Mouse (Mus musculus): ENCODE measurements around the gene Tor1b. TPM values are rescaled to one million over a fixed set of nuclear protein-coding genes. Genes with fewer than 3 reads are reported as not detected.
"Not testable (repeated sequence)": the region's sequence is repeated elsewhere in the genome, so short reads cannot be mapped to it uniquely, and the experiment has no call there.

Gene Tor1b
- total RNA-seq (2021) = 10 to 100 TPM; 36.7 to 40.0 TPM
- long read RNA-seq, experiment 1, transcript Tor1b-201 (5 exons, 3,039 nt) = major isoform, 9 of 12 reads
- long read RNA-seq, experiment 1, partial matches to known transcripts = 1 of 12 reads
- long read RNA-seq, experiment 1, other reads (novel, unspliced or antisense) = 2 of 12 reads
- long read RNA-seq, experiment 2, transcript Tor1b-201 (5 exons, 3,039 nt) = major isoform, 12 of 23 reads
- long read RNA-seq, experiment 2, partial matches to known transcripts = 7 of 23 reads
- long read RNA-seq, experiment 2, other reads (novel, unspliced or antisense) = 4 of 23 reads

DNA sequence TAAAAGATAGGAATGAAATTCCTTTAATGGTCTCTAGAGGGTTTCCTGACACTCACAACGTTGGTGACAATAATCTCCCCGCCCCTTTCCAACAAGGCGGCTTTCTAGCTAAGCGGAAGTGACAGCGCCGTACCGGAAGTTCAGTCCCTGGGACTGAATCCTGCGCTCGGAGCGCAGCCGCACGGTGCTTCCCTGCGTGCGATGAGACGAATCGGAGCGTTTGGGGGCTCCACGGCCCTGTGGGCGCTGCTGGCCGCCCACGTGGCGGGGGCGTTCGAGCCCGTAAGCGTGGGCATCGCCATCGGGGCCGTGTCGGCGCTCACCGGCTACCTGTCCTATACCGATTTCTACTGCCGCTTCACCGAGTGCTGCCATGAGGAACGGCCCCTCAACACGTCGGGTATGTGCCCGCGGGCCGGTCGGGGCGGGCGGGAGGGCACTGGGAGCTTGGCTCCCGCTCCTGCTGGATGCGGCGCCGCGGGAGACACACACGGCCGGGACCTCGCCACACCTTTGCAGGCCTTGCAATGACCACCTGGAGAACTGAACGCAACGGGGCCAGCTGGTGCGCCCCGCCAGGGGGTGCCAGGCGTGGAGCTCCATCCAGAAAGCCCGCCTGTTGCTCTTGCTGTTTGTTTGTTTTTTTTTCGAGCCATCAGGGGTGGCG is at the start of gene Tor1b:
Tor1b (plus strand) TSS at position 136 of the 667 bp plus-strand sequence.
- DNase-seq (ENCODE audit: low spot score in 2 of 2) = peak; percentile 84 to 91
- peak; percentile 59 for TF ChIP-seq CTCF (conservative IDR thresholded peaks at IDR 0.05)
- peak within 1 kb of the TSS; percentile 86 for H3K4me3 ChIP-seq
- H3K27ac ChIP-seq = peak within 1 kb of the TSS; percentile 93

- TF ChIP-seq CTCF (conservative IDR thresholded peaks at IDR 0.05) = no peak
- Histone ChIP-seq H3K27ac (no peak overlapping the region), H3K4me3 (no peak overlapping the region)
- no peak for DNase-seq (ENCODE audit: low spot score in 2 of 2)
Observed at GRCm38 (mm10) chr2:30904231-30904630, 48.5 kb upstream of the Tor1b start.

DNA sequence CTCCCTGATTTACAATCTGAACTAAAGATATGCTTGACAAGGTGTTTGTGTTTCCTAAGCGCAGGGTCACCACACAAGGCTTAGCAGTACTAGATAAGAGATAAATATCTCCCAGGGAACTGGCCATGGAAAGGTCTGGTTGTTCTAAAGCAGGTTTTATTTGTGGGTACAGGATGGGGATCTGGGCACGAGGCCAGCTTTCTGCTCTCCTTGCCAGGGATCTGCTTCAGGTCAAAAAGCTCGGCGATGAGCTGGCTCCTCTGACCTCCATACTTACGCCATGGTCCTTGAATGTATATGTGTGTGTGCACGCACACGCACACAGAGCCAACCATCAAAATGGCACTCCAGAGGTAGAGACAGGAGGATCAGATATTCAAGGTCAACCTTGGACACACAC is 47.8 kb upstream of the Tor1b start:
- no peak for TF ChIP-seq CTCF (conservative IDR thresholded peaks at IDR 0.05)
- no peak for DNase-seq (ENCODE audit: low spot score in 2 of 2)
- H3K27ac ChIP-seq = no peak overlapping the region
- H3K4me3 ChIP-seq = no peak overlapping the region

DNA sequence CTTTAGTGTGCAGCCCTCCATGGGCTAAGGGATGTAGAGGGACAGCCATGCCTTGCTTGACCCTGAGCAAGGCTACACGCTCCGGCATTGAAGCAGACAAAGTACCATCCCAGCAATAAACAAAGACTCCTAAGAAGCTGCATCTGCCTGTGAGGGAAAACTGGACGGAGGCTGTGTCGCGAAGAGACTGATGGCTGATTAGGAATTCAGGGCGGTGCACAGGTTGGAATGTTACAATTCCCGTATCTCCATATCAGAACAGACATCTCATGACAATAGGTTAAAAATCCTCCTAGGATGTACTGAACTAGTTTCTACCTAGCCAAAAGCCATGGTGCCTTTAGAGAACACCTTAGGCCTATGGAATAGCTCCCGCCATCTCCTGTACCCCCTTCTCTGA is 46.9 kb upstream of the Tor1b start:
- no peak overlapping the region for H3K27ac ChIP-seq
- no peak overlapping the region for H3K4me3 ChIP-seq
- DNase-seq (ENCODE audit: low spot score in 2 of 2) = no peak
- no peak for TF ChIP-seq CTCF (conservative IDR thresholded peaks at IDR 0.05)

- Histone ChIP-seq H3K4me3 (no peak overlapping the region), H3K27ac (no peak overlapping the region)
- no peak for DNase-seq (ENCODE audit: low spot score in 2 of 2)
- TF ChIP-seq CTCF (conservative IDR thresholded peaks at IDR 0.05) = no peak
Observed at GRCm38 (mm10) chr2:30906641-30907040, 46.1 kb upstream of the Tor1b start.

DNA sequence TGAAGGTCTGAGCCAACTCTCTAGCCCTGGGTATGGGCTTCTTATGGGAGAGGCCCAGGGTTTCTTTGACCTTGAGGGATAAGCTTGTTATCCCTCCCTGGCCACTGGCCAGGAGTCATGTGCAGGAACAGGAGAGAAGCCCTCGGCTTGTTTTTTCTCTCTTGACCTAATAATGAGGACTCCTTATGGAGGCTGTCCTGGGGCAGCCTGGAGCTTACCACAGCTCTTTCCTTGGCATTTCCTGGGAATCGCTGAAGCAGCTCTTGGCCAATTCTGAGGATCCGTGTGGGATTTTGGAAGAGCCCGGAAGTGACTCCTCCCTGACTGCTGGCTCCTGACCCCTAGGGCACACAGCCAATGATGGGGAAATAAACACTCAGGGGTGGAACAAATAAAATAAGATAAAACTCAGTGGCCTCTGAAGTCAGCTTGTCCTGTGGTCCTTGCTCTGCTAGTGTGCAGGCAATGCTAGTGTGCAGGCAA is 40.4 kb upstream of the Tor1b start:
- H3K4me3 ChIP-seq = no peak overlapping the region
- no peak for TF ChIP-seq CTCF (conservative IDR thresholded peaks at IDR 0.05)
- H3K27ac ChIP-seq = no peak overlapping the region
- DNase-seq (ENCODE audit: low spot score in 2 of 2) = no peak

GRCm38 (mm10) chr2:30913022-30913421 is 39.7 kb upstream of the Tor1b start:
- no peak overlapping the region for H3K27ac ChIP-seq
- no peak overlapping the region for H3K4me3 ChIP-seq
- no peak for TF ChIP-seq CTCF (conservative IDR thresholded peaks at IDR 0.05)
- DNase-seq (ENCODE audit: low spot score in 2 of 2) = no peak

DNA sequence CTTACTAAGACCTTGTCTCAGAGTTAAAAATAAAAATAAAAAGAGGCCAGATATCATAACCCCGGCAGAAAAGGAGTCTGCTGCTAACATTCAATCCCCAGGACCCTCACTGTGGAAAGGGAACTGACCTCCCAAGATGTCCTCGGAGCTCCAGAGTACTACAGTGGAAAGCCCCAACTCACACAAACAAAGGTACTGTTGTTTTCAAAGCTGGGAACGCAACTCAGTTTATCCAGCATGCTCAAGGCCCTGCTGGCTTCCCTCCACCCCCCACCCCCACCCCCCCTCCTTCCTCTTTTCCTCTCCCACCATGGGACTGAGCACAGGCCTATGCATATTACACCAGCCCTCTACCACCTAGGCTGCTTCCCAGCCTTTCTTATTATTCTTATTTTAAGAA is 37.9 kb upstream of the Tor1b start:
- H3K27ac ChIP-seq = peak overlapping the region; percentile 23; the same call in 1 of the 2 replicates
- H3K4me3 ChIP-seq = no peak overlapping the region
- no peak for TF ChIP-seq CTCF (conservative IDR thresholded peaks at IDR 0.05)
- no peak for DNase-seq (ENCODE audit: low spot score in 2 of 2)

GRCm38 (mm10) chr2:30915376-30915775 is 37.4 kb upstream of the Tor1b start:
- TF ChIP-seq CTCF (conservative IDR thresholded peaks at IDR 0.05) = no peak
- DNase-seq (ENCODE audit: low spot score in 2 of 2) = no peak
- Histone ChIP-seq H3K4me3 (no peak overlapping the region), H3K27ac (no peak overlapping the region)

GRCm38 (mm10) chr2:30915933-30916332 is 36.8 kb upstream of the Tor1b start:
- not testable (repeated sequence) for H3K27ac ChIP-seq; DNase-seq (ENCODE audit: low spot score in 2 of 2); H3K4me3 ChIP-seq

DNA sequence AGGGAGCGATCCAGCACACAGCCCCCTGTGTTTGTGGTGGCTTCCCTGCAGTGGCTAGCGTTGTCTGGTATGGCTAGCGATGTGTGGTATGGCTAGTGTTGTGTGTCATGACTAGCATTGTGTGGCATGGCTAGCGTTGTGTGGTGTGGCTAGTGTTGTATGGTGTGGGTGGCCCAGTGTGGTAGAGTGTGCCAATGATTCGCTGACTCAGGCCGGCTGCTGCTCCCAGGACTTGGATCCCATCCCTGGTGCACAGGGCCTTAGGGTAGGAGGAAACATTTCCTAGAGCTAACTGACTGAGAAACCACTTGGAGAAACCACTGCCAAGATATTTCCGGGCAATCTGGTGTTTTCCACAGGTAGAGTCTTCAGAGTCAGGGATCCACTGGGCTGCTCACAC is 35.1 kb upstream of the Tor1b start:
- no peak overlapping the region for H3K27ac ChIP-seq
- H3K4me3 ChIP-seq = no peak overlapping the region
- no peak for TF ChIP-seq CTCF (conservative IDR thresholded peaks at IDR 0.05)
- DNase-seq (ENCODE audit: low spot score in 2 of 2) = no peak

DNA sequence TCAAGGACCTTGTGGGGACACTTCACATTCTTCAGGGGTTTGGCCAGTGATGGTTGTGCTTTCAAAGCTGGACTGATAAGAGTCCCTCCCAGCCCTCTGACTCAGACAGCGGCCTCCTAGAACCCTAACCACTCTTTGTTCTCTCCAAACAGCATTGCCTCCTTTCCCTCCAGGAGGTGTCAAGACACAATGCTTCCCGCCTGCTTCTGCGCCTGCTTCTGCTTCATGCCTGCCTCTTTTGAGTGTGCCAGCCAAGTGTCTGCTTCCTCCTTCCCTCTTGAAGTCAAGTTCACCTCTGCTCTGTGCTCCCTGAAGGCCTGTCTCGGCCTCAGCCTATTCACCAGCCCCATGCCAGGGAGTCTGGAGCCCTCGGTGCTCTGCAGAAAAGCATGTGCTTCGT is 34.6 kb upstream of the Tor1b start:
- no peak for TF ChIP-seq CTCF (conservative IDR thresholded peaks at IDR 0.05)
- H3K27ac ChIP-seq = no peak overlapping the region
- DNase-seq (ENCODE audit: low spot score in 2 of 2) = no peak
- H3K4me3 ChIP-seq = no peak overlapping the region

DNA sequence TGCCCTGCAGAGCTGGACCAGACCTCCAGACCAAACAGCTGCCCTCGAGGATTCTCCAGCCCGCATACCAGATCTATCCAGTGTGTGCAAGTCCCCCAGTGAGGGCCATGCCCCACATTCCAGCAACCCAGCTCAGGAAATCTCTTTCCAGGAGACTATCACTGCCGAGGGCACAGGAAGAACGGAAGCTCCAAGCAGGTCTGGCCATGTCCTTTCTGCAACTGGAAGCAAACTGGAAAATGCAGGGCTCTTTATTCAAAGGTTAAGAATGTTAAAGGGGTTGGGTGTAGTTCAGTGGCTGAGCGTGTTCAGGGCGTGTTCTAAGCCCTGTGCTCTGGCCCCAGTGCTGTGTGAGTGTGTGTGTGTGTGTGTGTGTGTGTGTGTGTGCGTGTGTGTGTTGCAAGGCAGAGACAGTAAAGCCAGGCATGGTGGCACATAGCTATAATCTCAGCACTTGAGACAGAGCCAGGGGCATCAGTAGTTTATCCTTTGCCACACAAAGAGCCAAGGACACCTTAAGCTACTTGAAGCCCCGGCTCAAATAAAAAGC is 33.9 kb upstream of the Tor1b start:
- Histone ChIP-seq H3K27ac (no peak overlapping the region), H3K4me3 (no peak overlapping the region)
- TF ChIP-seq CTCF (conservative IDR thresholded peaks at IDR 0.05) = no peak
- no peak for DNase-seq (ENCODE audit: low spot score in 2 of 2)

DNA sequence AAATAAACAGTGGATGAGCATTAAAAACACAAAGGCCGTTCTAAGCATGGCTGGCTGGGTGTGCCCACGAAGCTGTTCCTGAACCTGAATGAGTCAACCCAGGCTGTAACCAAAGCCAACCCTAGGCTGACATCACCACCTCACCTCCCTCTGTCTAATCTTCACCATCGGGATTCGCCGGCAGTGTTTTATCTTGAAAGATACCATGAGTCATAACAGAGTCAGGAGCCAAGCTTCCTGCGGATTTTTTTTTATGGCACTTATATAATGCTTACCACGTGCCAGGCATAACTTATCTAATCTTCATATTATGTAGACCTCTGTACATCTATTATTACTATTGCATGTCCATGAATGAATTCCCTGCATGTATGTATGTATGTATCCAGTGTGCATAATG is 32.5 kb upstream of the Tor1b start:
- Histone ChIP-seq H3K27ac (no peak overlapping the region), H3K4me3 (no peak overlapping the region)
- DNase-seq (ENCODE audit: low spot score in 2 of 2) = peak in 1 of 2 experiments; percentile 15
- TF ChIP-seq CTCF (conservative IDR thresholded peaks at IDR 0.05) = no peak

All from layer of hippocampus, adult 2 months (tissue).